Mouse (Mus musculus) kidney, embryonic 14.5 days (tissue): ENCODE data around the gene Cx3cl1. TPM values are rescaled to one million over a fixed set of nuclear protein-coding genes. Genes with fewer than 3 reads are reported as not detected.
A peak's percentile ranks its signal among the peaks of the same experiment; 100 is the strongest.

Experiments
- ATAC-seq: fragments of 200-750 bp; cut with Nextera tagmentation; 2 replicates; pipeline ENCODE4 v1.8.0; 2017; ENCODE audit warnings: moderate number of reproducible peaks, mild to moderate bottlenecking, moderate TSS enrichment, moderate library complexity; ENCODE audit not compliant: low FRiP score, low TSS enrichment
- H3K27ac ChIP-seq: fragments of 300-500 bp; sonication (generic); 2 replicates; pipeline ENCODE4 v1.5.1; 2014; ENCODE audit warnings: low read depth, mild to moderate bottlenecking, low read length, moderate library complexity, mixed read lengths
- H3K27me3 ChIP-seq: fragments of 300-500 bp; sonication (generic); 2 replicates; pipeline ENCODE4 v1.6.1; 2014; ENCODE audit warnings: mild to moderate bottlenecking, low read length; ENCODE audit not compliant: control insufficient read depth, insufficient read depth
- H3K36me3 ChIP-seq: fragments of 300-500 bp; sonication (generic); 2 replicates; pipeline ENCODE4 v1.6.1; 2014; ENCODE audit warnings: low read length, mixed read lengths; ENCODE audit not compliant: control insufficient read depth, insufficient read depth
- H3K4me1 ChIP-seq: fragments of 300-500 bp; sonication (generic); 2 replicates; pipeline ENCODE4 v1.6.1; 2014; ENCODE audit warnings: low read length, mixed read lengths; ENCODE audit not compliant: control insufficient read depth, insufficient read depth
- H3K4me2 ChIP-seq: fragments of 300-500 bp; sonication (generic); replicated peaks from 2 replicates; pipeline ENCODE4 v1.6.1; 2014; ENCODE audit warnings: low read depth, mild to moderate bottlenecking, low read length
- H3K4me3 ChIP-seq: fragments of 300-500 bp; sonication (generic); 2 replicates; pipeline ENCODE4 v1.5.1; 2014; ENCODE audit warnings: mild to moderate bottlenecking, low read length
- H3K9ac ChIP-seq: fragments of 300-500 bp; sonication (generic); 2 replicates; pipeline ENCODE4 v1.6.1; 2014; ENCODE audit warnings: low read depth, mild to moderate bottlenecking, low read length, moderate library complexity
- H3K9me3 ChIP-seq: fragments of 300-500 bp; sonication (generic); 2 replicates; pipeline ENCODE4 v1.6.1; 2016; ENCODE audit warnings: low read length; ENCODE audit not compliant: control insufficient read depth
- WGBS: fragments of 180-500 bp; shearing (Covaris S2); extraction: QIAGEN DNeasy Blood & Tissue Kit; methylation state at CpG from one replicate; pipeline ENCODE4 v1.1.7; 2014; 5-methylcytosine and 5-hydroxymethylcytosine counted together
- polyA plus RNA-seq: library from polyadenylated mRNA; unstranded; fragments of >200 nt; fragmentation: Nextera tagmentation; extraction: Ambion mirVana; gene quantifications from 2 replicates; pipeline ENCODE4 v1.2.1, GENCODE M21; 2014

Gene Cx3cl1
- polyA plus RNA-seq, 1 experiment from 2014 or later = 7.4 TPM

- ATAC-seq = no peak
- H3K9me3 ChIP-seq = no peaks in the 10 kb centered on the region
- H3K4me3 ChIP-seq = no peak overlapping the region
- H3K4me2 ChIP-seq = no peak overlapping the region
- no peak overlapping the region for H3K9ac ChIP-seq
- WGBS = 74% methylated on average over 10 of the region's 10 CpGs
- peak overlapping the region; percentile 12; the same call in 1 of the 2 replicates for H3K27ac ChIP-seq
- peaks cover 3% of the 10 kb centered on the region; the same call in 1 of the 2 replicates for H3K27me3 ChIP-seq
- peaks cover 15% of the 10 kb centered on the region for H3K4me1 ChIP-seq
- no peaks in the 10 kb centered on the region for H3K36me3 ChIP-seq
Measured at GRCm38 (mm10) chr8:94778895-94779533, 7.2 kb downstream of the Cx3cl1 start.

- H3K9ac ChIP-seq = no peak overlapping the region
- no peak overlapping the region for H3K27ac ChIP-seq
- no peak for ATAC-seq
- 93% methylated on average over 16 of the region's 16 CpGs for WGBS
- no peak overlapping the region for H3K4me2 ChIP-seq
- H3K4me1 ChIP-seq = peaks cover 15% of the 10 kb centered on the region
- H3K36me3 ChIP-seq = no peaks in the 10 kb centered on the region
- no peak overlapping the region for H3K4me3 ChIP-seq
- H3K9me3 ChIP-seq = no peaks in the 10 kb centered on the region
- H3K27me3 ChIP-seq = no peaks in the 10 kb centered on the region
Measured at GRCm38 (mm10) chr8:94779534-94780294, 7.9 kb downstream of the Cx3cl1 start.

DNA sequence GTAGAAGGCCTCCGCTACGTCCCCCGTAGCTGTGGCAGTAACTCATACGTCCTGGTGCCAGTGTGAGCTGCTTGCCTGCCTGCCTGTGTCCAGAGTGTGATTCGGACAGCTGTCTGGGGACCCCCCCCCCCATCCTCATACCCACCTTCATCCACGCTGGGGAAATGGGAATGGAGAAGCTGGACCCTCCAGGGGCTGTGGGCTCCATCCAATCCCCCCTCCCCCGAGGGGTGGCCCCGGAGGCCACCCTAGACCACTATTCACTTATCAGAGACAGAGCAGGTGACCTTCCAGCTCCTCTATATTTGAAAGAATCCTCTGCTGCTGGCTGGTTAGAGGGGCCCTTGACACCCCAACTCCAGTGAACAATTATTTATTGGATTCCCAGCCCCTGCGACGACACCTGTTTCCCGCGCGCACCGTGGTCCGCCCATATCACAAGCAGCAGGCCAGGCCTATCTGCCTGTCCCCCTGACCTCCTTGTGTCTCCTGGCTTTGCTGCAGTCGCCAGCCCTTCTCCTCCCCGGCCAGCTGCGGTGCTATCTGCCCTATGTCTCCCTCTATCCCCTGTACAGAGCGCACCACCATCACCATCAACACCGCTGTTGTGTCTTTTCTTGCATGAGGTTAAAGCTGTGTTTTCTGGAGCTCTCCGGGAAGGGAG is 8.8 kb downstream of the Cx3cl1 start:
- Histone ChIP-seq H3K27ac (no peak overlapping the region), H3K27me3 (no peaks in the 10 kb centered on the region), H3K9ac (no peak overlapping the region), H3K9me3 (no peaks in the 10 kb centered on the region), H3K4me2 (no peak overlapping the region), H3K36me3 (no peaks in the 10 kb centered on the region), H3K4me1 (peaks cover 15% of the 10 kb centered on the region), H3K4me3 (no peak overlapping the region)
- 80% methylated on average over 21 of the region's 21 CpGs for WGBS
- ATAC-seq = no peak

GRCm38 (mm10) chr8:94781155-94781837 is 9.5 kb downstream of the Cx3cl1 start:
- no peak overlapping the region for H3K4me3 ChIP-seq
- H3K36me3 ChIP-seq = no peaks in the 10 kb centered on the region
- H3K9ac ChIP-seq = no peak overlapping the region
- H3K4me1 ChIP-seq = peaks cover 15% of the 10 kb centered on the region
- ATAC-seq = no peak
- H3K27ac ChIP-seq = no peak overlapping the region
- no peaks in the 10 kb centered on the region for H3K9me3 ChIP-seq
- H3K4me2 ChIP-seq = peak overlapping the region; percentile 25
- WGBS = 65% methylated on average over 7 of the region's 7 CpGs
- H3K27me3 ChIP-seq = no peaks in the 10 kb centered on the region

DNA sequence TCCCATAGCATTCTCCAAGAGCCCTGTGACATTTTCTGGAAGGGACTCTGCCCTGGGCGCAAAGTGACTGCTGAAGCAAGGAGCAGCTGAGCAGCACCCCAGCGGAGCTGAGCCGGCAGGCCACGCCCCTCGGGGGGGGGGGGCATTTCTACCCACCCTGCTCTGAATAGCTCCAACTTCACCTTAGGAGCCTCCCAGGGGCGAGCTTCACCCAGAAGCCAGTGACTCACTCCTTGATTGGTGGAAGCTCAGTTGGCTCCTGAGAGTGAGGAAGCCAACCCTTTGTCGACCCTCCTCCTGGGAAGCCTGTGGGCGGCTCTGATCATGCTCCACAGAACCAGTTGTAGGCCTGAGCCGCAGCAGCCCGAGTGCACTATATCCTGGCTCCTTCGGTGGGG is 10.0 kb downstream of the Cx3cl1 start:
- no peaks in the 10 kb centered on the region for H3K27me3 ChIP-seq
- peak overlapping the region; percentile 25 for H3K4me2 ChIP-seq
- no peaks in the 10 kb centered on the region for H3K36me3 ChIP-seq
- no peaks in the 10 kb centered on the region for H3K9me3 ChIP-seq
- H3K9ac ChIP-seq = no peak overlapping the region
- no peak overlapping the region for H3K4me3 ChIP-seq
- H3K4me1 ChIP-seq = peaks cover 15% of the 10 kb centered on the region
- 7% methylated on average over 11 of the region's 11 CpGs for WGBS
- peak; percentile 84 for ATAC-seq
- no peak overlapping the region for H3K27ac ChIP-seq

DNA sequence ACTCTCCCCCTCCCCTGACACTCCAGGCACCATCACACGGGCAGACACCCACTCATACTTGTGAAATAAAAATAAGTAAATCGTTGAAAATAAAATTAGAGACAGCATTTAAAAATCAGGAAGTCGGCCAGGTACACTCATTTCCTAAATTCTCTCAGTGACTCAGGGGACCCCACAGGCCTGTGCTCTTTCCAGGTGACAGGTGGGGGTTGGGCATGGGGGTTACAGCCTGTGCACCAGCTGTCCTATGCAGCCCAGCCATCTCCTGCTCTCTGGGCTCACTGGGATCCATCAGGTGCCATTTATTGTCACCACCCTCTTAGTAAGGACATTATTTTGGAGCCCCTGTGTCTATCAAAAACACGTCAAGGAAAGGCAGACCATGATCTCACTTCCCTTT is 12.1 kb downstream of the Cx3cl1 start:
- no peak overlapping the region for H3K4me2 ChIP-seq
- H3K4me1 ChIP-seq = peaks cover 8% of the 10 kb centered on the region
- H3K9ac ChIP-seq = no peak overlapping the region
- ATAC-seq = no peak
- 70% methylated on average over 4 of the region's 4 CpGs for WGBS
- H3K4me3 ChIP-seq = no peak overlapping the region
- no peaks in the 10 kb centered on the region for H3K9me3 ChIP-seq
- H3K36me3 ChIP-seq = no peaks in the 10 kb centered on the region
- no peak overlapping the region for H3K27ac ChIP-seq
- no peaks in the 10 kb centered on the region for H3K27me3 ChIP-seq

GRCm38 (mm10) chr8:94785247-94785985 is 13.6 kb downstream of the Cx3cl1 start:
- no peak overlapping the region for H3K9ac ChIP-seq
- no peaks in the 10 kb centered on the region for H3K36me3 ChIP-seq
- H3K4me3 ChIP-seq = no peak overlapping the region
- H3K9me3 ChIP-seq = no peaks in the 10 kb centered on the region
- peaks cover 8% of the 10 kb centered on the region for H3K4me1 ChIP-seq
- H3K27me3 ChIP-seq = no peaks in the 10 kb centered on the region
- H3K4me2 ChIP-seq = no peak overlapping the region
- 69% methylated on average over 12 of the region's 12 CpGs for WGBS
- no peak overlapping the region for H3K27ac ChIP-seq
- ATAC-seq = no peak

DNA sequence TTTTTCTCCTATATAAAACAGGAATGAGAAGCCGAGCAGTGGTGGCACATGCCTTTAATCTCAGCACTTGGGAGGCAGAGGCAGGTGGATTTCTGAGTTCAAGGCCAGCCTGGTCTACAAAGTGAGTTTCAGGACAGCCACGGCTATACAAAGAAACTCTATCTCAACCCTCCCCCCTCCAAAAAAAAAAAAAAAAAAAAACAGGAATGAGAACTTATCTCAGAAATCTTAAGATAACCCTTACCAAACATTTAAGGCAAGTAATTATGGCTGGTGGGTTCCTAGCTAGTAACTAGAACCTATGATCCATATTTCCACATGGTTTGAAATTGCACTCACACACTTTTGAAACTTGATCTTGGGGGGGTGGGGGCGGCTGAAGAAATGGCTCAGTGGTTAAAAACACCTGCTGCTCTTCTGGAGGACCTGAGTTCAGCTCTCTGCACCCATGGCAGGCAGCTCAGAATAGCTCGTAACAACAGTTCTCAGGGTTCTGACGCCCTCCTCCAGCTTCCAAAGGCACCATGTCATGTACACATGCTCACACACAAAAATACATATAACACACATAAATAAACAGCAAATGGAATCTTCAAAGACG is 14.3 kb downstream of the Cx3cl1 start:
- Histone ChIP-seq H3K4me2 (no peak overlapping the region), H3K9ac (no peak overlapping the region), H3K27ac (no peak overlapping the region), H3K9me3 (no peaks in the 10 kb centered on the region), H3K27me3 (no peaks in the 10 kb centered on the region), H3K4me1 (peaks cover 8% of the 10 kb centered on the region), H3K4me3 (no peak overlapping the region), H3K36me3 (no peaks in the 10 kb centered on the region)
- 71% methylated on average over 6 of the region's 6 CpGs for WGBS
- no peak for ATAC-seq
